In the genomic region with DNA sequence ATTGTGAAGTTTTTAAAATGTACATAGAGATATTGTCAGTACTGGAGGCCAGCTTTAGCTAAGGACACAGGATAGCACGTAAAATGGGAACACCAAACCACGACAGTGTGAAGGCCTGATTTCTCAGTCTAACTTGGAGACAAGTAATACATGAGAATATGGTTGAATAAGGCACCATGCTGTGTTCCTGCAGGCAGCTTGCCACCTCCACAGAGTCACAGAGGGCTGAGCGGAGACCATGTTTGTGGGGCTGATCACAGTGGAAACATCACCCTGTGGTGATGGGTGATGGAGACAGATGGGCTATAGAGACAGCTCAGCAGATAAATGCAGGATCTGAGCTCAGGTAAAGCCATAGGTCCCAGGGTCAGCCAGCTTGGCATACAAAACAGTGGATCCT, we compare ENCODE assay signal across 14 mouse cellular contexts. TPM values are rescaled to one million over a fixed set of nuclear protein-coding genes. Genes with fewer than 3 reads are reported as not detected.
"Had no signal": no experiment of that assay in that cellular context is flagged by ENCODE, and none has a peak within 500 bp of the region (broad histone marks: within the 10 kb centered on the region; RNA-seq: fewer than 3 reads in every experiment).

No protein-coding gene starts in this region.

- H3K4me2 ChIP-seq: liver, embryonic 11.5 days; liver, embryonic 15.5 days; midbrain, embryonic 13.5 days had no signal

- H3K9me3 ChIP-seq: liver, embryonic 15.5 days; midbrain, embryonic 13.5 days had no signal

- H3K9ac ChIP-seq: liver, embryonic 15.5 days; midbrain, embryonic 13.5 days had no signal

- DNase-seq: kidney, adult 8-10 months; kidney, postnatal 25 days; layer of hippocampus, postnatal 36 days; lung, adult 2 months; lung, postnatal 36 days had no signal

- H3K4me3 ChIP-seq: liver, embryonic 15.5 days; midbrain, embryonic 13.5 days had no signal

- H3K36me3 ChIP-seq: liver, embryonic 15.5 days; midbrain, embryonic 13.5 days had no signal

- ATAC-seq: lung, postnatal 0 days; midbrain, embryonic 13.5 days had no signal

- H3K27ac ChIP-seq: liver, embryonic 15.5 days; midbrain, embryonic 13.5 days had no signal

- H3K27me3 ChIP-seq: liver, embryonic 15.5 days; midbrain, embryonic 13.5 days had no signal

- H3K4me1 ChIP-seq: midbrain, embryonic 13.5 days had no signal

RNA-seq across cellular contexts. Expression of gene E330021D16Rik, which starts 8.8 kb away (rescaled TPM):
- total RNA-seq: layer of hippocampus, postnatal 36 days; left cerebral cortex, postnatal 36 days; megakaryocyte progenitor cell, adult 5-6 weeks; midbrain, postnatal 0 days; neutrophil, adult 5-6 weeks had no signal
- polyA plus RNA-seq: liver, embryonic 11.5 days; midbrain, embryonic 13.5 days; midbrain, postnatal 0 days; neural tube, embryonic 11.5 days had no signal
